Mouse (Mus musculus): ENCODE results near the gene Bin2.

GRCm38 (mm10) chr15:100660306-100660705 lies 9.0 kb downstream of the Bin2 start:
- TF ChIP-seq CTCF (IDR thresholded peaks at IDR 0.05) (no peak), EP300 (IDR thresholded peaks at IDR 0.05) (no peak)

Measured in lung, postnatal 0 days (tissue).